Mouse (Mus musculus): ENCODE results near the gene Zfp961.
"Not testable (repeated sequence)": the region's sequence is repeated elsewhere in the genome, so short reads cannot be mapped to it uniquely, and the experiment has no call there.

Gene Zfp961

GRCm38 (mm10) chr8:71961796-71962195 lies 11.0 kb downstream of the Zfp961 start:
- DNase-seq (ENCODE audit: low spot score in 2 of 2): no peak

- no peak for DNase-seq (ENCODE audit: low spot score in 2 of 2)
Measured at GRCm38 (mm10) chr8:71964051-71964450, 13.2 kb downstream of the Zfp961 start.

- no peak for DNase-seq (ENCODE audit: low spot score in 2 of 2)
Measured at GRCm38 (mm10) chr8:71965166-71965565, 14.3 kb downstream of the Zfp961 start.

GRCm38 (mm10) chr8:71966411-71966810 lies 15.6 kb downstream of the Zfp961 start:
- no peak for DNase-seq (ENCODE audit: low spot score in 2 of 2)

- DNase-seq (ENCODE audit: low spot score in 2 of 2): no peak
Measured at GRCm38 (mm10) chr8:71967261-71967660, 16.4 kb downstream of the Zfp961 start.

GRCm38 (mm10) chr8:71968100-71968499 lies 17.3 kb downstream of the Zfp961 start:
- DNase-seq (ENCODE audit: low spot score in 2 of 2): no peak

GRCm38 (mm10) chr8:71968636-71969035 lies 17.8 kb downstream of the Zfp961 start:
- no peak for DNase-seq (ENCODE audit: low spot score in 2 of 2)

- DNase-seq (ENCODE audit: low spot score in 2 of 2): no peak
Measured at GRCm38 (mm10) chr8:71971945-71972344, 21.1 kb downstream of the Zfp961 start.

- no peak for DNase-seq (ENCODE audit: low spot score in 2 of 2)
Measured at GRCm38 (mm10) chr8:71974211-71974610, 23.4 kb downstream of the Zfp961 start.

- no peak for DNase-seq (ENCODE audit: low spot score in 2 of 2)
Measured at GRCm38 (mm10) chr8:71981032-71981431, 30.2 kb downstream of the Zfp961 start.

- DNase-seq (ENCODE audit: low spot score in 2 of 2): no peak
Measured at GRCm38 (mm10) chr8:71981456-71981855, 30.6 kb downstream of the Zfp961 start.

- DNase-seq (ENCODE audit: low spot score in 2 of 2): no peak
Measured at GRCm38 (mm10) chr8:71984601-71985000, 33.8 kb downstream of the Zfp961 start.

- DNase-seq (ENCODE audit: low spot score in 2 of 2): peak; percentile 53 to 79
Measured at GRCm38 (mm10) chr8:71988110-71988866, 37.5 kb downstream of the Zfp961 start.

GRCm38 (mm10) chr8:71988867-71989599 lies 38.2 kb downstream of the Zfp961 start:
- DNase-seq (ENCODE audit: low spot score in 2 of 2): no peak

- DNase-seq (ENCODE audit: low spot score in 2 of 2): no peak
Measured at GRCm38 (mm10) chr8:71999434-71999833, 48.6 kb downstream of the Zfp961 start.

- no peak for DNase-seq (ENCODE audit: low spot score in 2 of 2)
Measured at GRCm38 (mm10) chr8:72000223-72000622, 49.4 kb downstream of the Zfp961 start.

- DNase-seq (ENCODE audit: low spot score in 2 of 2): no peak
Measured at GRCm38 (mm10) chr8:72002942-72003341, 52.1 kb downstream of the Zfp961 start.

- DNase-seq (ENCODE audit: low spot score in 2 of 2): no peak
Measured at GRCm38 (mm10) chr8:72005912-72006311, 55.1 kb downstream of the Zfp961 start.

GRCm38 (mm10) chr8:72006763-72007162 lies 55.9 kb downstream of the Zfp961 start:
- peak in 1 of 2 experiments; percentile 60 for DNase-seq (ENCODE audit: low spot score in 2 of 2)

- DNase-seq (ENCODE audit: low spot score in 2 of 2): peak; percentile 36 to 72
Measured at GRCm38 (mm10) chr8:72008134-72008641, 57.4 kb downstream of the Zfp961 start.

GRCm38 (mm10) chr8:72009473-72009872 lies 58.6 kb downstream of the Zfp961 start, which contains the start of gene Cyp4f18:
TSS of gene Cyp4f18 (minus strand) at chr8:72009626.
- DNase-seq (ENCODE audit: low spot score in 2 of 2): peak; percentile 69 to 82

- not testable (repeated sequence) for DNase-seq (ENCODE audit: low spot score in 2 of 2)
Measured at GRCm38 (mm10) chr8:72013506-72014228, 62.8 kb downstream of the Zfp961 start.
